Mouse (Mus musculus) kidney, postnatal 25 days (tissue): ENCODE results near the gene Supt3.

ENCODE experiments used
- DNase-seq, 2 experiments: peaks; one replicate each; pipeline ENCODE4 v3.0.0; 2021; ENCODE audit warnings: mixed read lengths in 2 of 2

Supt3 gene

GRCm38 (mm10) chr17:45058566-45059363 lies 281.8 kb downstream of the Supt3 start:
- DNase-seq: no peak

- DNase-seq: no peak
Observed at GRCm38 (mm10) chr17:45063776-45064175, 286.8 kb downstream of the Supt3 start.

GRCm38 (mm10) chr17:45065465-45065864 lies 288.5 kb downstream of the Supt3 start:
- no peak for DNase-seq

GRCm38 (mm10) chr17:45067441-45067840 lies 290.5 kb downstream of the Supt3 start:
- no peak for DNase-seq

- no peak for DNase-seq
Observed at GRCm38 (mm10) chr17:45068321-45068720, 291.4 kb downstream of the Supt3 start.

GRCm38 (mm10) chr17:45072495-45073347 lies 295.8 kb downstream of the Supt3 start:
- DNase-seq: no peak

GRCm38 (mm10) chr17:45073348-45073634 lies 296.3 kb downstream of the Supt3 start:
- no peak for DNase-seq

GRCm38 (mm10) chr17:45073779-45074178 lies 296.8 kb downstream of the Supt3 start:
- no peak for DNase-seq

- DNase-seq: no peak
Observed at GRCm38 (mm10) chr17:45076951-45077350, 300.0 kb downstream of the Supt3 start.

- DNase-seq: no peak
Observed at GRCm38 (mm10) chr17:45077921-45078640, 301.1 kb downstream of the Supt3 start.

- DNase-seq: no peak
Observed at GRCm38 (mm10) chr17:45081521-45081920, 304.6 kb downstream of the Supt3 start.

GRCm38 (mm10) chr17:45081955-45082475 lies 305.1 kb downstream of the Supt3 start:
- no peak for DNase-seq

- DNase-seq: no peak
Observed at GRCm38 (mm10) chr17:45086361-45086760, 309.4 kb downstream of the Supt3 start.

- peak; percentile 41 to 63 for DNase-seq
Observed at GRCm38 (mm10) chr17:45087022-45087421, 310.1 kb downstream of the Supt3 start.

- no peak for DNase-seq
Observed at GRCm38 (mm10) chr17:45101064-45101463, 324.1 kb downstream of the Supt3 start.

- DNase-seq: no peak
Observed at GRCm38 (mm10) chr17:45115386-45115785, 338.4 kb downstream of the Supt3 start.

GRCm38 (mm10) chr17:45118565-45119471 lies 341.9 kb downstream of the Supt3 start:
- no peak for DNase-seq

GRCm38 (mm10) chr17:45119609-45120201 lies 342.8 kb downstream of the Supt3 start:
- no peak for DNase-seq

GRCm38 (mm10) chr17:45123856-45124255 lies 346.9 kb downstream of the Supt3 start:
- DNase-seq: no peak

GRCm38 (mm10) chr17:45128611-45129010 lies 351.7 kb downstream of the Supt3 start:
- no peak for DNase-seq
